Mouse (Mus musculus) forebrain, postnatal 0 days (tissue): ENCODE measurements at regions not wholly inside any gene's neighbourhood (a gene's known extent, or its start where the extent isn't known, plus 50 kb on each side); places are given as distances from the start of the nearest gene placed in this dataset.
A peak's percentile ranks its signal among the peaks of the same experiment; 100 is the strongest.

Source experiments
- ATAC-seq: fragments of 200-750 bp; cut with Nextera tagmentation; 2 replicates; pipeline ENCODE4 v1.8.0; 2017; ENCODE audit warnings: mild to moderate bottlenecking, moderate library complexity
- DNase-seq: peaks from one replicate; pipeline ENCODE4 v3.0.0-alpha.2; 2015
- H3K27ac ChIP-seq: fragments of 300-500 bp; sonication (generic); 2 replicates; pipeline ENCODE4 v1.5.1; 2014; ENCODE audit warnings: low read depth, mild to moderate bottlenecking, antibody characterized with exemption, low read length, moderate library complexity, mixed read lengths
- H3K27me3 ChIP-seq: fragments of 300-500 bp; sonication (generic); 2 replicates; pipeline ENCODE4 v1.6.1; 2014; ENCODE audit warnings: mild to moderate bottlenecking, low read length, mixed read lengths; ENCODE audit not compliant: insufficient read depth
- H3K36me3 ChIP-seq: fragments of 300-500 bp; sonication (generic); 2 replicates; pipeline ENCODE4 v1.6.1; 2014; ENCODE audit warnings: mild to moderate bottlenecking, moderate library complexity; ENCODE audit not compliant: insufficient read depth
- H3K4me1 ChIP-seq: fragments of 300-500 bp; sonication (generic); 2 replicates; pipeline ENCODE4 v1.6.1; 2014; ENCODE audit warnings: antibody characterized with exemption; ENCODE audit not compliant: insufficient read depth
- H3K4me2 ChIP-seq: fragments of 300-500 bp; sonication (generic); 2 replicates; pipeline ENCODE4 v1.6.1; 2014; ENCODE audit warnings: low read depth, mild to moderate bottlenecking, moderate library complexity
- H3K4me3 ChIP-seq: fragments of 300-500 bp; sonication (generic); 2 replicates; pipeline ENCODE4 v1.5.1; 2014; ENCODE audit warnings: low read depth, low read length, mixed read lengths
- H3K9ac ChIP-seq: fragments of 300-500 bp; sonication (generic); 2 replicates; pipeline ENCODE4 v1.6.1; 2014; ENCODE audit warnings: mild to moderate bottlenecking
- H3K9me3 ChIP-seq: fragments of 300-500 bp; sonication (generic); 2 replicates; pipeline ENCODE4 v1.6.1; 2016; ENCODE audit warnings: low read length
- CTCF ChIP-seq: sonication (generic); IDR thresholded peaks from 2 replicates; pipeline ENCODE4 v1.5.1; 2016; ENCODE audit warnings: antibody characterized with exemption, control low read depth, low read depth
- WGBS: fragments of 180-500 bp; shearing (Covaris S2); extraction: QIAGEN DNeasy Blood & Tissue Kit; methylation state at CpG from one replicate; pipeline ENCODE4 v1.1.7; 2014; 5-methylcytosine and 5-hydroxymethylcytosine counted together

DNA sequence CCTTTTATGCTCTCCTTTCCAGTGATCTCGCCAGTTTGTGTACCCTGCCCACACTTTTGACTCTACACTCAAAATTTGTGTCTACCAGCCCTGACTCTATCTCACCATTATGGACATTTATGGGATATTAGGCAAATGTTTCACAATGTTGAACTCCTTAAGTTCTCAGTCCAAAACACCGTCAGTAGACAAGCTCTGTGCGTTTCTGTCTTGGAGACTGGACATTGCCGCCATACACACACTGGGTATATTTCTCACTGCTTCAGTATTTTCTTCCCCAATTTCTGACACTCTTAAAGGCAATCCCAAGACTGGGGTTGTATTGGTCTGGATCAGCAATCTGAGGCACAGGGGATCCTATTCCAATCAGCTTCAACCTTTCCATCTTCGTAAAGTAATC, 75.6 kb downstream of the Oxgr1 start:
- Histone ChIP-seq H3K36me3 (no peaks in the 10 kb centered on the region), H3K4me1 (peaks cover 3% of the 10 kb centered on the region; the same call in 1 of the 2 replicates), H3K4me3 (no peak overlapping the region), H3K27ac (no peak overlapping the region), H3K27me3 (no peaks in the 10 kb centered on the region), H3K9me3 (no peaks in the 10 kb centered on the region), H3K9ac (no peak overlapping the region), H3K4me2 (no peak overlapping the region)
- ATAC-seq: no peak
- no peak for DNase-seq
- 90% methylated on average over 5 of the region's 5 CpGs for WGBS
- TF ChIP-seq CTCF: no peak

DNA sequence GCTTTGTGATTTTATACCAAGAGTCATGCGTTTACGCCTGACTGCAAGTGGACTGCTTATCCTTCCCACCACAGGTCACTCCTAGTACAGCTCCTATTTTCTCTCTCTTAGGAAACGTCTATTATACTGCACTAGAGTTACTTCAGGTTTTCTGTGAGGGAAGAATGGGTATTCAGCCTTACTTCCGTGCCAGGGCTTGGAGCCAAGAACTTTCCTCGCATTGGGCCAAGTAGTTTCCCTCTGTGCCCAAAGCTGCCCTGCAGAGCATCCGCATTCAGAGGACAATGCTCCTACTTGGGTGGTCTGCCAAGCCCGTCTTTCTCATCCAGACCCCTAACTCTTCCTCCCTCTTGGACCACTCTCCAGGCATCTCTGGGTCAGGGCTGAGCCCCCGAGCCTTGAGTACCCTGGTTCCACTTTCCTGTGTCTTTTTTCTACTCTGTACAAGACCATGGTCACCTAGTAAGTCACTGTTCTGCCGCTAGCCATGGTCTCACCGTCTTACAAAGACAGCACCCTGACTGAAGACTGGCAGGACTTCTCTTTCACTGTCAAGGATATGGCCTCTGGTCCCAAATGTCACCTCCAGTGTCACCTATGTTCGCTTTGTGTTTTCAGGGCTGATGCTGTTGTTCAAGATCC, 76.3 kb downstream of the Oxgr1 start:
- 46% methylated on average over 11 of the region's 11 CpGs for WGBS
- peak; percentile 77 for ATAC-seq
- H3K27me3 ChIP-seq: no peaks in the 10 kb centered on the region
- TF ChIP-seq CTCF: no peak
- H3K4me1 ChIP-seq: peaks cover 3% of the 10 kb centered on the region; the same call in 1 of the 2 replicates
- H3K36me3 ChIP-seq: no peaks in the 10 kb centered on the region
- H3K9me3 ChIP-seq: no peaks in the 10 kb centered on the region
- no peak overlapping the region for H3K27ac ChIP-seq
- peak; percentile 66 for DNase-seq
- H3K9ac ChIP-seq: no peak overlapping the region
- no peak overlapping the region for H3K4me2 ChIP-seq
- H3K4me3 ChIP-seq: no peak overlapping the region

DNA sequence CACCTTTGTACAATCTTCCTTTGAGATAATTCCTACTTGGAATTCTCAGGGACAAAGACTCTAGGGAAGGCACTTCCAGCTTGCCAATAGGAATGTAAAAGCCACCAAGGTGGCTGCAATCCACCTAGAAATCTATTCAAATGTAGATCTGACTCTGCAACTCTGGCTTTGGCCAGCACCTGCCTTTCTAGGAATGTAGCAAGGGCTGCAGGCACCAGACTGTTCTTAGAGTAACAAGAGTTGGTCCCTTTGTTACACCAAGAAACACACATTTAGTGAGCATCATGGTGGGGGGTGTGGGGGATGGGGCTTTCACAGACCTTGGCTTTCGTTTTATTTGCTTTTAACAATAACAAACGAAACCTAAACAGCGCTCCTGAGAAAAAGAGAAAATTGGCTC, 78.5 kb downstream of the Oxgr1 start:
- Histone ChIP-seq H3K27ac (no peak overlapping the region), H3K9me3 (no peaks in the 10 kb centered on the region), H3K4me1 (peaks cover 3% of the 10 kb centered on the region; the same call in 1 of the 2 replicates), H3K4me2 (no peak overlapping the region), H3K27me3 (no peaks in the 10 kb centered on the region), H3K36me3 (no peaks in the 10 kb centered on the region), H3K4me3 (no peak overlapping the region), H3K9ac (no peak overlapping the region)
- ATAC-seq (no peak), DNase-seq (no peak)
- no peak for TF ChIP-seq CTCF
- WGBS: 62% methylated on average over 3 of the region's 3 CpGs

DNA sequence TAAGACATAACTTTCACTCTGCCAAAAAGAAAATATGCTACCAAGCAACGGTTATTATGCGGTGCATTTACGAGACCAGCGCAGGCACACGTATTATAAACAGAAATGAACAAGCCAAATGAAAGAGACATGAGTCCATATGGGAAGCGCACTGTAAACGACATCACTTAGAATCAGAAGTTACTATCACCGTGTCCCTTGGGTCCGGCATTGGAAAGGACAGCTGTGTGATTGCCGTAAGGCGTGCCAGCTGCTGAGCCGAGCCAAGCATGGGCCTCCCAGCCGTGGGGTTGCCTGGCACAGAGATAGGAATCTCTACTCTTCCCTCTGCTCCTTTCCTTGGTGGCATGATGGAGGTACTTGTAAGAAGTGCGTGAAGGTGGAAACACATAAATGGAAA, 88.4 kb downstream of the Oxgr1 start:
- 59% methylated on average over 14 of the region's 14 CpGs for WGBS
- no peak for TF ChIP-seq CTCF
- ATAC-seq: 0 out of 2 replicates have a peak, but pooled peaks have one; percentile 34
- H3K4me1 ChIP-seq: no peaks in the 10 kb centered on the region
- peak; percentile 13 for DNase-seq
- H3K27me3 ChIP-seq: no peaks in the 10 kb centered on the region
- no peak overlapping the region for H3K4me2 ChIP-seq
- H3K9ac ChIP-seq: no peak overlapping the region
- no peak overlapping the region for H3K4me3 ChIP-seq
- no peaks in the 10 kb centered on the region for H3K36me3 ChIP-seq
- no peaks in the 10 kb centered on the region for H3K9me3 ChIP-seq
- no peak overlapping the region for H3K27ac ChIP-seq

DNA sequence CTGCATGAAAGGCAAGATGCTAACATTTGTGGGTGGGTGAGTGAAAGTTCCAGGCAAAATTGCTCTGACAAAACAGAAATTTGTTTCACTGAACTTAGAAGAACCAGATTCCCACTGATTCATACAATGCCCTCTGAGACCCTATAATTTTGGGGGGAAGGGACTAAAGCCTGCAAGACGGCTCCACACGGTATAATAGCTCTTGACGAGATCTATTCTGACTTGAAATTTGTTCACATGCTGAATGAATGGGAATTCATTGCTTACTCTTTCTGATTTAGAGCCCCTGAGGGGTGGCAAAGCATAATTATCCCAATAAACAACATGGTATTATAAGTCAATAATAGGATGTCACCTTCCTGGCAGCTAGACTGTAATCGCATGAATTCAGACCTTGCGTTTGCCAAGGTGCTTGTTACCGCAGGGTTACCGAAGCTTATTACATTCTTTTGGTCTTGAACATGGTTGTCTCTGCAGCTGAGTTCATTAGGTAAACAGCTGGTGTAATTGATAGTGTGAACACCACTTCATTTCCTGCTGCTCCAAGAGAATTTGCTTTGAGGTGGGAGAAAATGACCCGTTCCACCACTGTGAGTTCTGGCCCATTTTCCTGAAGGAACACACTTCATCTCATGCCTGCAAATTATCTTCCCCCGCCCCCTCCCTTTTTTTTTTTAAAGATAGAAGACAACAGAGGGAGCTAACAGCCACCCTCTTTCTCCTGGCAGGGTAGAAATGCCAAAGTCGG, 89.2 kb downstream of the Oxgr1 start:
- Histone ChIP-seq H3K36me3 (no peaks in the 10 kb centered on the region), H3K4me2 (no peak overlapping the region), H3K4me1 (no peaks in the 10 kb centered on the region), H3K9me3 (no peaks in the 10 kb centered on the region), H3K4me3 (no peak overlapping the region), H3K27ac (no peak overlapping the region), H3K27me3 (no peaks in the 10 kb centered on the region), H3K9ac (no peak overlapping the region)
- no peak for TF ChIP-seq CTCF
- ATAC-seq: peak; percentile 34; the same call in 1 of the 2 replicates
- DNase-seq: peak; percentile 22
- WGBS: 32% methylated on average over 10 of the region's 10 CpGs
